Mouse (Mus musculus): ENCODE data around the gene Ino80d.

DNA sequence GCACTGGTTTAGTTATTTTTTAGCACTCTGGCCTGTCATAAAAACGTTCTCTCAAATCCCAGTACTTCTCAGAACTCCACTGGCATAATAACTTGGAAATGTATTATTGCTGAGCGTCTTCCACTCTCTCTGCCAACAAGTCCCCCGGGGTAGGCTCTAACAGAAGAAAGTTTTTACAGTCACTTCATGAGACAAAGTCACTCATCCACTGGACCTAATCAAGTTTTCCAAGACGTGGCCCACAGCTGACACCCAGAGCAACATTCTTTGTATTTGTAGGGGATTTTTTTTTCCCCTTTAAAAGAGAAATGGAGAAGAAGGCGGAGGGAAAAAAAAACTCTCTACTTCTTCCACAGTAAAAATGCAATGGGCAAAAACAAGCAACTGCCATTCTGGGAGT, 157.9 kb downstream of the Ino80d start:
- TF ChIP-seq CTCF (IDR thresholded peaks at IDR 0.05) = no peak
- no peak for TF ChIP-seq POLR2A (IDR thresholded peaks at IDR 0.05; ENCODE audit: insufficient read depth, low read depth, low read length)
- no peak for TF ChIP-seq EP300 (IDR thresholded peaks at IDR 0.05; ENCODE audit: insufficient read depth, low read depth, low read length)

Measured in heart, adult 2 months (tissue).